Mouse (Mus musculus) embryonic stem cell, embryonic (primary cell): ENCODE results near the gene Ppp2r2d.

Experiments used
- CTCF ChIA-PET, 4 experiments: fragments of 300-600 bp in 2 of 4; fragments of 350-600 bp in 2 of 4; sonication (Branson Sonifier 250); formaldehyde crosslinking; loops; one replicate each; lab custom pipeline; 2022; ENCODE audit warnings: inconsistent platforms in 2 of 4; lab: Charles Lee
- POLR2A ChIA-PET, 4 experiments: fragments of 300-600 bp in 2 of 4; fragments of 350-600 bp in 2 of 4; sonication (Branson Sonifier 250); formaldehyde crosslinking; loops; one replicate each; lab custom pipeline; 2022; ENCODE audit warnings: antibody characterized with exemption in 4 of 4, inconsistent platforms in 1 of 4; lab: Charles Lee

The Ppp2r2d gene

GRCm38 (mm10) chr7:138845544-138846391 is at the start of gene Ppp2r2d, which contains the start of gene Mapk1ip1:
Gene Ppp2r2d (plus strand): TSS chr7:138846079.
Gene Mapk1ip1 (minus strand): TSS chr7:138846273.
- ChIA-PET POLR2A (interaction anchor here (0.6 to 7.2 kb wide), 34 partner anchors 8 to 87 kb away, joined by 3 to 56 read pairs (median 3); no protein-coding TSS in a partner anchor), CTCF (interaction anchor here (0.5 to 6.9 kb wide), 15 partner anchors 10 to 414 kb away, joined by 3 to 91 read pairs (median 3); no protein-coding TSS in a partner anchor)

GRCm38 (mm10) chr7:138803386-138803785 is 42.5 kb upstream of the Ppp2r2d start:
- ChIA-PET POLR2A (interaction anchor here in 2 of 4 experiments (0.6 to 1.0 kb wide), 2 partner anchors 119 to 658 kb away, joined by 3 read pairs; no protein-coding TSS in a partner anchor), CTCF (interaction anchor here in 2 of 4 experiments (0.6 to 1.3 kb wide), 4 partner anchors 24 to 586 kb away, joined by 3 to 5 read pairs (median 4); no protein-coding TSS in a partner anchor)

GRCm38 (mm10) chr7:138807146-138807545 is 38.7 kb upstream of the Ppp2r2d start:
- CTCF ChIA-PET, result interaction anchor here in 1 of 4 experiments (1.8 kb wide), 1 partner anchor 11 kb away, joined by 5 read pairs; no protein-coding TSS in a partner anchor
- POLR2A ChIA-PET, result no interaction called here

- ChIA-PET CTCF (interaction anchor here in 1 of 4 experiments (0.6 kb wide), 1 partner anchor 767 kb away, joined by 3 read pairs; no protein-coding TSS in a partner anchor), POLR2A (no interaction called here)
Measured at GRCm38 (mm10) chr7:138813213-138813875, 32.5 kb upstream of the Ppp2r2d start.

GRCm38 (mm10) chr7:138818314-138818713 is 27.6 kb upstream of the Ppp2r2d start:
- POLR2A ChIA-PET, result interaction anchor here in 1 of 4 experiments (0.7 kb wide), 1 partner anchor 34 kb away, joined by 3 read pairs; no protein-coding TSS in a partner anchor
- CTCF ChIA-PET, result interaction anchor here (0.5 to 2.5 kb wide), 28 partner anchors 8 to 1340 kb away, joined by 3 to 21 read pairs (median 4); no protein-coding TSS in a partner anchor

- ChIA-PET POLR2A (no interaction called here), CTCF (interaction anchor here in 1 of 4 experiments (0.7 kb wide), 1 partner anchor 69 kb away, joined by 3 read pairs; no protein-coding TSS in a partner anchor)
Measured at GRCm38 (mm10) chr7:138824423-138824822, 21.5 kb upstream of the Ppp2r2d start.

GRCm38 (mm10) chr7:138824995-138825756 is 20.7 kb upstream of the Ppp2r2d start:
- CTCF ChIA-PET, result interaction anchor here in 2 of 4 experiments (0.7 kb wide), 2 partner anchors 70 to 765 kb away, joined by 3 to 5 read pairs; no protein-coding TSS in a partner anchor

GRCm38 (mm10) chr7:138827812-138828211 is 18.1 kb upstream of the Ppp2r2d start:
- ChIA-PET POLR2A (interaction anchor here in 2 of 4 experiments (0.8 kb wide), 2 partner anchors 18 kb away, joined by 3 to 4 read pairs; partner anchors contain the start of genes Mapk1ip1 (in 2 of the 2) and Ppp2r2d (in 2 of the 2)), CTCF (interaction anchor here (0.6 to 3.5 kb wide), 16 partner anchors 9 to 1350 kb away, joined by 3 to 21 read pairs (median 5); partner anchors contain the start of gene Tcerg1l (in 1 of the 4))

More at GRCm38 (mm10) chr7:138824995-138825756, 20.7 kb upstream of the Ppp2r2d start:
- POLR2A ChIA-PET, result no interaction called here

- ChIA-PET CTCF (interaction anchor here (0.5 to 1.8 kb wide), 27 partner anchors 10 to 1361 kb away, joined by 3 to 9 read pairs (median 3); partner anchors contain the start of genes Mapk1ip1 (in 3 of the 4), Ppp2r2d (in 2 of the 4) and Tcerg1l (in 1 of the 4)), POLR2A (interaction anchor here in 2 of 4 experiments (0.7 to 1.6 kb wide), 4 partner anchors 11 to 719 kb away, joined by 3 to 4 read pairs (median 3); partner anchors contain the start of genes Mapk1ip1 (in 2 of the 2) and Ppp2r2d (in 2 of the 2))
Measured at GRCm38 (mm10) chr7:138835028-138835427, 10.9 kb upstream of the Ppp2r2d start.

GRCm38 (mm10) chr7:138840594-138841021 is 5.3 kb upstream of the Ppp2r2d start:
- ChIA-PET POLR2A (interaction anchor here (0.6 to 7.2 kb wide), 14 partner anchors 9 to 1404 kb away, joined by 3 to 56 read pairs (median 4); partner anchors contain the start of gene Glrx3 (in 1 of the 4)), CTCF (interaction anchor here (0.5 to 6.9 kb wide), 27 partner anchors 9 to 442 kb away, joined by 3 to 110 read pairs (median 5); no protein-coding TSS in a partner anchor)

GRCm38 (mm10) chr7:138841436-138842151 is 4.3 kb upstream of the Ppp2r2d start:
- ChIA-PET POLR2A (interaction anchor here (0.6 to 7.2 kb wide), 17 partner anchors 8 to 1404 kb away, joined by 3 to 56 read pairs (median 4); partner anchors contain the start of gene Glrx3 (in 1 of the 4)), CTCF (interaction anchor here (0.6 to 6.9 kb wide), 25 partner anchors 9 to 716 kb away, joined by 3 to 110 read pairs (median 4); no protein-coding TSS in a partner anchor)

GRCm38 (mm10) chr7:138843421-138843820 is 2.5 kb upstream of the Ppp2r2d start:
- POLR2A ChIA-PET, result interaction anchor here in 2 of 4 experiments (0.5 to 7.2 kb wide), 4 partner anchors 11 to 80 kb away, joined by 3 to 56 read pairs (median 4); no protein-coding TSS in a partner anchor

GRCm38 (mm10) chr7:138845111-138845510 is 768 bp upstream of the Ppp2r2d start:
- POLR2A ChIA-PET, result interaction anchor here (0.9 to 7.2 kb wide), 11 partner anchors 9 to 79 kb away, joined by 3 to 56 read pairs (median 3); no protein-coding TSS in a partner anchor

More at GRCm38 (mm10) chr7:138843421-138843820, 2.5 kb upstream of the Ppp2r2d start:
- CTCF ChIA-PET, result interaction anchor here in 2 of 4 experiments (5.7 to 6.9 kb wide), 2 partner anchors 80 kb away, joined by 91 to 110 read pairs; no protein-coding TSS in a partner anchor

GRCm38 (mm10) chr7:138846502-138846991 is 668 bp downstream of the Ppp2r2d start:
- CTCF ChIA-PET, result interaction anchor here in 3 of 4 experiments (0.6 to 6.9 kb wide), 12 partner anchors 11 to 884 kb away, joined by 3 to 91 read pairs (median 3); no protein-coding TSS in a partner anchor
- POLR2A ChIA-PET, result interaction anchor here (0.6 to 7.2 kb wide), 30 partner anchors 8 to 418 kb away, joined by 3 to 56 read pairs (median 4); no protein-coding TSS in a partner anchor

More at GRCm38 (mm10) chr7:138845111-138845510, 768 bp upstream of the Ppp2r2d start:
- CTCF ChIA-PET, result interaction anchor here in 3 of 4 experiments (0.5 to 6.9 kb wide), 7 partner anchors 10 to 192 kb away, joined by 3 to 110 read pairs (median 4); no protein-coding TSS in a partner anchor
